Mouse (Mus musculus) liver, adult 2 months (tissue): ENCODE measurements around the gene Eps8l3.

Source experiments
- CTCF ChIP-seq: fragments of 200-500 bp; IDR thresholded peaks from 2 replicates; pipeline ENCODE4 v1.5.1; 2011; ENCODE audit warnings: low read depth, low read length, control low read depth
- POLR2A ChIP-seq: fragments of 200-500 bp; IDR thresholded peaks from 2 replicates; pipeline ENCODE4 v1.6.1; 2011; ENCODE audit warnings: low read length, control low read depth; ENCODE audit not compliant: insufficient read depth; ENCODE audit errors: extremely low read depth

DNA sequence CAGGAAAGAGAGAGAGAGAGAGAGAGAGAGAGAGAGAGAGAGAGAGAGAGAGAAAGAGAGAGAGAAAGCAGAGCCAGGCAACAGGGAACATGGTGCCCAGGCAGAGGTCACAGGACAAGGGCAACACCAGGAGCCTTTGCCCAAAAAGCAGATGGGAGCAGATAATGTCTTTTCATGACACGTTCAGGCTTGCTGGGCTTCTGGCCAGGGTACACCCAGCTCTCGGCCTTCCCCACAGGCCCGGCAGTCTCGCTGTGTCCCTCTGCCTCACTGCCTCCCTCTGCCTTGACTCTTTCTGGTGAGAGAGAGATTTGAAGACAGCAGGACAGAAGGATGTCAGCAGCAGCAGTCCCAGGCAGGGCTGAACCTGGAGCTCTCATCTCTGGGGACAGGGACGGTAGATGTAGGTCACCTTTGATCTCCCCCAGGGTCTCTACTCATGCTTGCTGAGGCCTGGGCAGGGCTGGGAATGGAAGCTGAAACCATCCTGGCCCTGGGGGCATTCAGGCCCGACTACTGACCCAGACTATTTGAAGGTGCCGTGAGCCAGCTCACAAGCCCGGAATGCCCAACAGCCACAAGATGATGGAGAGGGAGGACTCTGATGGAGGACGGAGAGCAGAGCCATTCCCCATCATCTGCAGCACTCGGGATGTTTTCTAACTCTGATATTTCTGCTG, 45.0 kb upstream of the Eps8l3 start:
- TF ChIP-seq POLR2A (no peak), CTCF (no peak)
